Mouse (Mus musculus) C2C12 (cell line): ENCODE data around the gene Exoc4. TPM values are rescaled to one million over a fixed set of nuclear protein-coding genes. Genes with fewer than 3 reads are reported as not detected.

Experiments
- H3K27me3 ChIP-seq: one replicate; pipeline ENCODE4 v1.6.1; 2011; ENCODE audit not compliant: control insufficient read depth, insufficient read depth, insufficient read length
- H3K36me3 ChIP-seq: one replicate; pipeline ENCODE4 v1.6.1; 2011; ENCODE audit not compliant: control insufficient read depth, insufficient read depth
- H3K4me3 ChIP-seq: one replicate; pipeline ENCODE4 v1.5.1; 2011; ENCODE audit warnings: mild to moderate bottlenecking, control low read depth; ENCODE audit not compliant: poor library complexity, insufficient read depth, severe bottlenecking
- H3K79me2 ChIP-seq: one replicate; pipeline ENCODE4 v1.6.1; 2011; ENCODE audit not compliant: control insufficient read depth, insufficient read depth
- H3K79me3 ChIP-seq: one replicate; pipeline ENCODE4 v1.6.1; 2011; ENCODE audit warnings: low read depth, control low read depth
- H3ac ChIP-seq: one replicate; pipeline ENCODE3; 2011; ENCODE audit warnings: low read depth; ENCODE audit not compliant: control insufficient read depth, insufficient read length
- CEBPB ChIP-seq: IDR thresholded peaks from one replicate; pipeline ENCODE4 v1.6.1; 2011; ENCODE audit warnings: low read depth, mild to moderate bottlenecking, control low read depth, moderate library complexity
- CTCF ChIP-seq: IDR thresholded peaks from one replicate; pipeline ENCODE4 v1.5.1; 2011; ENCODE audit not compliant: control insufficient read depth, insufficient read depth, insufficient read length
- FOSL1 ChIP-seq: IDR thresholded peaks from one replicate; pipeline ENCODE4 v1.8.0; 2011; ENCODE audit warnings: mild to moderate bottlenecking, low read length; ENCODE audit not compliant: poor library complexity, insufficient read depth, severe bottlenecking
- MAX ChIP-seq: IDR thresholded peaks from one replicate; pipeline ENCODE4 v1.6.1; 2011; ENCODE audit warnings: mild to moderate bottlenecking, control low read depth
- MYOD1 ChIP-seq: IDR thresholded peaks from one replicate; pipeline ENCODE4 v1.6.1; 2011; ENCODE audit warnings: low read depth; ENCODE audit not compliant: control insufficient read depth, insufficient read length
- MYOG ChIP-seq: IDR thresholded peaks from one replicate; pipeline ENCODE4 v1.6.1; 2011; ENCODE audit not compliant: control insufficient read depth, insufficient read length; ENCODE audit errors: extremely low read depth
- USF1 ChIP-seq: IDR thresholded peaks from one replicate; pipeline ENCODE4 v1.6.1; 2011; ENCODE audit warnings: low read depth, mild to moderate bottlenecking, control low read depth, moderate library complexity
- polyA plus RNA-seq: library from polyadenylated mRNA; unstranded; fragments of >200 nt; fragmentation: generic; extraction: Trizol; gene quantifications from one replicate; pipeline ENCODE4 v1.2.1, GENCODE M21; 2012; ENCODE audit warnings: missing spikeins

The Exoc4 gene
- polyA plus RNA-seq, 1 experiment, result 20.6 TPM

GRCm38 (mm10) chr6:33709340-33709739, 460.5 kb downstream of the Exoc4 start:
- Histone ChIP-seq H3ac (no peak overlapping the region), H3K79me2 (no peaks in the 10 kb centered on the region), H3K4me3 (no peak overlapping the region), H3K27me3 (no peaks in the 10 kb centered on the region), H3K79me3 (no peaks in the 10 kb centered on the region), H3K36me3 (no peaks in the 10 kb centered on the region)
- TF ChIP-seq CEBPB (no peak), MYOG (no peak), CTCF (no peak), FOSL1 (no peak), USF1 (no peak), MAX (no peak), MYOD1 (no peak)

- no peaks in the 10 kb centered on the region for H3K79me3 ChIP-seq
- H3ac ChIP-seq, result no peak overlapping the region
- no peaks in the 10 kb centered on the region for H3K27me3 ChIP-seq
- no peaks in the 10 kb centered on the region for H3K36me3 ChIP-seq
- TF ChIP-seq USF1 (no peak), CTCF (no peak), FOSL1 (no peak), MYOG (no peak), CEBPB (no peak), MAX (no peak), MYOD1 (no peak)
- no peaks in the 10 kb centered on the region for H3K79me2 ChIP-seq
- H3K4me3 ChIP-seq, result no peak overlapping the region
Observed at GRCm38 (mm10) chr6:33711742-33712141, 462.9 kb downstream of the Exoc4 start.

GRCm38 (mm10) chr6:33712540-33713118, 463.7 kb downstream of the Exoc4 start:
- no peaks in the 10 kb centered on the region for H3K79me2 ChIP-seq
- H3K79me3 ChIP-seq, result no peaks in the 10 kb centered on the region
- no peaks in the 10 kb centered on the region for H3K27me3 ChIP-seq
- no peak overlapping the region for H3K4me3 ChIP-seq
- no peaks in the 10 kb centered on the region for H3K36me3 ChIP-seq
- TF ChIP-seq MYOG (no peak), CTCF (no peak), FOSL1 (no peak), USF1 (no peak), MYOD1 (no peak), MAX (no peak), CEBPB (no peak)
- no peak overlapping the region for H3ac ChIP-seq

- Histone ChIP-seq H3K4me3 (no peak overlapping the region), H3ac (no peak overlapping the region), H3K79me2 (no peaks in the 10 kb centered on the region), H3K27me3 (no peaks in the 10 kb centered on the region), H3K36me3 (no peaks in the 10 kb centered on the region), H3K79me3 (no peaks in the 10 kb centered on the region)
- TF ChIP-seq CTCF (no peak), CEBPB (no peak), FOSL1 (no peak)
Observed at GRCm38 (mm10) chr6:33716254-33716965, 467.5 kb downstream of the Exoc4 start.

- H3K4me3 ChIP-seq, result no peak overlapping the region
- H3ac ChIP-seq, result no peak overlapping the region
- no peaks in the 10 kb centered on the region for H3K27me3 ChIP-seq
- no peaks in the 10 kb centered on the region for H3K79me3 ChIP-seq
- H3K36me3 ChIP-seq, result no peaks in the 10 kb centered on the region
- TF ChIP-seq MYOG (no peak), MAX (no peak), USF1 (no peak), FOSL1 (no peak), CTCF (no peak), CEBPB (no peak), MYOD1 (no peak)
- H3K79me2 ChIP-seq, result no peaks in the 10 kb centered on the region
Observed at GRCm38 (mm10) chr6:33721166-33721565, 472.3 kb downstream of the Exoc4 start.

DNA sequence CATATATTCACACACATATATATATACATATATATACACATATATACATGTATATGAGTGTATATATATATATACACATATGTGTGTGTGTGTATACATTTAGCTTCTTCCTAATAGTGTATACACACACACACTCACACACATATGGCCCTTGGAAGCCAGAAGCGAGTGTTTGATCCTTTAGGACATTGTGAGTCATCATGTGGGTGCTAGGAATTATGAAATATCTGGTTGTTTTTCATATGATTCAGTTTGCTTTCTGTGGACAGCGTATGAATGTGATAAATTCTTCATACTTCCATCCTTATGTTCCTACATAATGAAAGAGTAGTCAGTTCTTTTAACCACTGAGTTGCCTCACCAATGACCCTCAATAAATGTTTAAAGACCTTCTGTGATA, 473.9 kb downstream of the Exoc4 start:
- Histone ChIP-seq H3K79me2 (no peaks in the 10 kb centered on the region), H3K36me3 (no peaks in the 10 kb centered on the region), H3ac (no peak overlapping the region), H3K79me3 (no peaks in the 10 kb centered on the region), H3K4me3 (no peak overlapping the region), H3K27me3 (no peaks in the 10 kb centered on the region)
- TF ChIP-seq MYOD1 (no peak), CEBPB (no peak), CTCF (no peak), USF1 (no peak), MYOG (no peak), FOSL1 (no peak), MAX (no peak)
